Comparison of ENCODE assay signal across 11 mouse cellular contexts in the genomic region with DNA sequence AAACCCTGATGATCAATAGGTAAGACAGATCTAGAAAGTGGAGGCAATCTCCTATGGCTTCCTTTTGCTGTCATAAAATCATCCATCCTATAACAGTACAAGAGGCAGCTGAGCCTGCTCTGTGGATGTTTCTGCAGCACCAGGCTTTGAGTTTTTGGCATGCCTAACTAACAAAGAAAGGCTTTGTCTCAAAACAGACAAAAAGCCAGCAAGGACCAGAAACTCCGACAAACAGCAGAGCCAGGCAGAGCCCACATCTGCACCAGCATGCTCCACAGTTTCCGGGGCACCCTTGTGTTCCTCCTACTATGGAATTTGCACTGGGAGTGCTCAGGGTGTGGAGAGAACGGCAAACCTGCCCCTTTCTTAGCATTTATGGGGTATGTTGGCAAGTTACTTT. TPM values are rescaled to one million over a fixed set of nuclear protein-coding genes. Genes with fewer than 3 reads are reported as not detected.
DNase-seq lines count a peak whose midpoint lies in the region; ATAC-seq lines count a peak whose summit lies in the region.
"Had no signal": no experiment of that assay in that cellular context is flagged by ENCODE, and none has a peak within 500 bp of the region (broad histone marks: within the 10 kb centered on the region; RNA-seq: fewer than 3 reads in every experiment).

No protein-coding gene starts in this region.

- no peak overlapping the region for H3K4me3 ChIP-seq in hindbrain, embryonic 15.5 days
- H3K4me3 ChIP-seq in neural tube, embryonic 13.5 days, result no peak overlapping the region

- no peaks in the 10 kb centered on the region for H3K36me3 ChIP-seq in hindbrain, embryonic 15.5 days
- H3K36me3 ChIP-seq in neural tube, embryonic 13.5 days, result no peaks in the 10 kb centered on the region

- no peaks in the 10 kb centered on the region for H3K9me3 ChIP-seq in hindbrain, embryonic 15.5 days
- H3K9me3 ChIP-seq in neural tube, embryonic 13.5 days, result no peaks in the 10 kb centered on the region

- WGBS in hindbrain, embryonic 15.5 days, result 8% methylated on average over 3 of the region's 3 CpGs
- WGBS in neural tube, embryonic 13.5 days, result 13% methylated on average over 3 of the region's 3 CpGs

- no peak overlapping the region for H3K27ac ChIP-seq in hindbrain, embryonic 15.5 days (replicated peaks)
- H3K27ac ChIP-seq in neural tube, embryonic 13.5 days (replicated peaks), result 0 out of 2 replicates have a peak overlapping the region, but pooled peaks have one; percentile 33
- H3K27ac ChIP-seq: macrophage had no signal

- H3K4me1 ChIP-seq in hindbrain, embryonic 15.5 days (replicated peaks), result peaks cover 8% of the 10 kb centered on the region; the same call in 1 of the 2 replicates
- peaks cover 23% of the 10 kb centered on the region for H3K4me1 ChIP-seq in neural tube, embryonic 13.5 days (replicated peaks)

- no peaks in the 10 kb centered on the region for H3K27me3 ChIP-seq in hindbrain, embryonic 15.5 days
- H3K27me3 ChIP-seq in neural tube, embryonic 13.5 days, result no peaks in the 10 kb centered on the region

- ATAC-seq in hindbrain, embryonic 15.5 days (ENCODE audit: low FRiP score, low read depth), result peak; percentile 11; the same call in 1 of the 2 replicates
- ATAC-seq in neural tube, embryonic 13.5 days (ENCODE audit: low read depth), result no peak; the same call in 1 of the 2 replicates

- H3K4me2 ChIP-seq in hindbrain, embryonic 15.5 days, result no peak overlapping the region
- no peak overlapping the region for H3K4me2 ChIP-seq in neural tube, embryonic 13.5 days

- intact Hi-C loops in heart, postnatal 14 days (cut with DNase I), result loop anchor here (5.0 kb wide), 2 partner anchors 48 to 313 kb away; partner anchors contain the start of gene Cnot2

- DNase-seq in layer of hippocampus, adult 9-11 months, result peak; percentile 11
- DNase-seq in layer of hippocampus, postnatal 36 days, result no peak
- DNase-seq in embryo, embryonic 11 days, result peak; percentile 32
- DNase-seq in heart, postnatal 14 days, result no peak
- DNase-seq in kidney, postnatal 10 days, result no peak
- DNase-seq in spleen, adult 18-20 months, result no peak
- DNase-seq: cerebellum, adult 2 months; kidney, postnatal 14 days had no signal

- H3K9ac ChIP-seq in hindbrain, embryonic 15.5 days, result no peak overlapping the region
- no peak overlapping the region for H3K9ac ChIP-seq in neural tube, embryonic 13.5 days

RNA-seq across cellular contexts. Expression of gene Cnot2, which starts 47.0 kb away (rescaled TPM):
- total RNA-seq in layer of hippocampus, postnatal 36 days (2021), result 10 to 100 TPM; 87.0 to 90.6 TPM
- 83.5 and 84.8 TPM in 2 replicates for polyA plus RNA-seq in hindbrain, embryonic 15.5 days (2015; fragmentation: Nextera tagmentation; extraction: Ambion mirVana)
- polyA plus RNA-seq in neural tube, embryonic 13.5 days (2015; fragmentation: Nextera tagmentation; extraction: Ambion mirVana), result 94.0 and 109 TPM in 2 replicates
- 10 to 100 TPM; 49.1 to 51.7 TPM for total RNA-seq in heart, postnatal 14 days (2021)

Comparison
In these comparisons a context has a peak if more than half of its experiments do, and no peak if none do; other contexts are left out.
1. DNase-seq: peak in layer of hippocampus, adult 9-11 months (single experiment) and embryo, embryonic 11 days (single experiment); none in layer of hippocampus, postnatal 36 days (0 of 2), heart, postnatal 14 days (0 of 2), kidney, postnatal 10 days (single experiment) and spleen, adult 18-20 months (0 of 2).